10 mouse cellular contexts compared by ENCODE assay signal in the genomic region with DNA sequence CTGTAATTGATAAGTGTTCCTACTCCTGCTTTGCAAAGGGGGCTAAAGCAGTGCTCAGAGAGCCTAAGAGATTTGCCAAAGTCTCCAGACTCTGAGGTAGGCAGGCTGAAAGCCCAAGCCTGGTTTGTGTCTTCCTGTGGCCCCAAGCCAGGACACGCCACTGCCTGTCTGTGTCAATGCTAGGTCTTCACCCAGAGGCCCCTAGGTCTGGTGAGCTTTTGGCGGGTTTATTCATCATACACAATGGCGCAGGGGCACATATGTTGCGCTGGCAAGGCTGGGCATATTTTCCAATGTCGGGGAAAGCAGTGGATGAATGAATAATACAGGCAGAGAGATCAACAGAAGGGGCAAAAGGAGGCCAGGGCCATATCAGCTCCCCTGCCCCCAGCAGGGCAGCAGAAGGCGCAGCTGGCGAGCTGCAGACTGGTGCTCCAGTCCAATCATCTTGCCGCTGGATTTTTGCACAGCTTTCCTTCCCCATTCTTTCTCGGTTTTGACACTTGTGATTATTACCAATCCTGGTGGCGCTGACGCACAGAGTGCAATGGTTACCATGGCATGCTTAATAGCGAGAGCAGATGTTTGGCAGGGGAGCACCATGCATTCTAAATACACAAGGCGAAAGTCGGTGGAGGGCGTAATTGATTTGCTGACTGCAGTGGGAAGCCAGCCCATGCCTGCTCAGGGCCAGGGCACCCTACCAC. TPM values are rescaled to one million over a fixed set of nuclear protein-coding genes. Genes with fewer than 3 reads are reported as not detected.
A peak's percentile ranks its signal among the peaks of the same experiment; 100 is the strongest.
DNase-seq lines count a peak whose midpoint lies in the region; ATAC-seq lines count a peak whose summit lies in the region.
"Had no signal": no experiment of that assay in that cellular context is flagged by ENCODE, and none has a peak within 500 bp of the region (broad histone marks: within the 10 kb centered on the region; RNA-seq: fewer than 3 reads in every experiment).

No protein-coding gene starts in this region.

- no peaks in the 10 kb centered on the region for H3K27me3 ChIP-seq in kidney, embryonic 16.5 days (ENCODE audit: insufficient read depth, low read length)
- no peaks in the 10 kb centered on the region for H3K27me3 ChIP-seq in forebrain, embryonic 10.5 days (ENCODE audit: poor library complexity, severe bottlenecking)
- H3K27me3 ChIP-seq: heart, embryonic 13.5 days; limb, embryonic 12.5 days had no signal

- H3K9me3 ChIP-seq in kidney, embryonic 16.5 days (ENCODE audit: low read length), result no peaks in the 10 kb centered on the region
- H3K9me3 ChIP-seq in forebrain, embryonic 10.5 days, result no peaks in the 10 kb centered on the region
- H3K9me3 ChIP-seq: heart, embryonic 13.5 days; limb, embryonic 12.5 days had no signal

- H3K9ac ChIP-seq in kidney, embryonic 16.5 days (replicated peaks; ENCODE audit: low read length), result no peak overlapping the region
- H3K9ac ChIP-seq: heart, embryonic 13.5 days; limb, embryonic 12.5 days had no signal

- no peak overlapping the region for H3K4me3 ChIP-seq in kidney, embryonic 16.5 days (ENCODE audit: low read length)
- H3K4me3 ChIP-seq in forebrain, embryonic 10.5 days, result no peak overlapping the region
- H3K4me3 ChIP-seq: heart, embryonic 13.5 days; limb, embryonic 12.5 days had no signal

- DNase-seq in kidney, adult 11 months, result no peak
- DNase-seq in forebrain, embryonic 10.5 days (ENCODE audit: extremely low spot score, low spot score), result no peak
- peak; percentile 41 to 58 for DNase-seq in layer of hippocampus, postnatal 14 days (ENCODE audit: low spot score in 2 of 2)
- DNase-seq in retina, embryonic 14.5 days (ENCODE audit: low spot score), result peak; percentile 28
- DNase-seq in ovary, postnatal 36 days (ENCODE audit: low spot score), result no peak
- DNase-seq in frontal cortex, postnatal 25 days (ENCODE audit: low spot score in 2 of 2), result no peak
- no peak for DNase-seq in T-cell, adult 2 months (ENCODE audit: low spot score)

- no peak overlapping the region for H3K27ac ChIP-seq in kidney, embryonic 16.5 days (ENCODE audit: low read length)
- peak overlapping the region; percentile 35; the same call in 1 of the 2 replicates for H3K27ac ChIP-seq in forebrain, embryonic 10.5 days
- H3K27ac ChIP-seq: heart, embryonic 13.5 days; limb, embryonic 12.5 days had no signal

- no peaks in the 10 kb centered on the region for H3K36me3 ChIP-seq in kidney, embryonic 16.5 days (ENCODE audit: insufficient read depth, low read length)
- no peaks in the 10 kb centered on the region for H3K36me3 ChIP-seq in forebrain, embryonic 10.5 days (replicated peaks)
- H3K36me3 ChIP-seq: heart, embryonic 13.5 days; limb, embryonic 12.5 days had no signal

- H3K4me2 ChIP-seq in kidney, embryonic 16.5 days (replicated peaks; ENCODE audit: low read depth, low read length), result no peak overlapping the region

- peak; percentile 46; the same call in 1 of the 2 replicates for ATAC-seq in kidney, embryonic 16.5 days (ENCODE audit: low FRiP score, low TSS enrichment)

- WGBS in kidney, embryonic 16.5 days, result 81% methylated on average over 15 of the region's 15 CpGs
- 88% methylated on average over 15 of the region's 15 CpGs for WGBS in forebrain, embryonic 10.5 days

- H3K4me1 ChIP-seq in kidney, embryonic 16.5 days (ENCODE audit: insufficient read depth, low read length), result no peaks in the 10 kb centered on the region
- peaks cover 17% of the 10 kb centered on the region for H3K4me1 ChIP-seq in forebrain, embryonic 10.5 days

RNA-seq across cellular contexts. Expression of gene Cyp2j5, which starts 33.7 kb away (rescaled TPM):
- polyA plus RNA-seq in kidney, embryonic 16.5 days (2015; fragmentation: Nextera tagmentation; extraction: Ambion mirVana), result 19.8 and 28.2 TPM in 2 replicates
- polyA plus RNA-seq in forebrain, embryonic 10.5 days (2016; fragmentation: Nextera tagmentation; extraction: Ambion mirVana), result not detected in 2 replicates
- not detected for total RNA-seq in layer of hippocampus, postnatal 14 days (2021)
- polyA plus RNA-seq: heart, embryonic 13.5 days; limb, embryonic 12.5 days had no signal

Comparison
In these comparisons a context has a peak if more than half of its experiments do, and no peak if none do; other contexts are left out.
1. DNase-seq: peak in layer of hippocampus, postnatal 14 days (2 of 2) and retina, embryonic 14.5 days (single experiment); none in kidney, adult 11 months (single experiment), forebrain, embryonic 10.5 days (single experiment), ovary, postnatal 36 days (single experiment), frontal cortex, postnatal 25 days (0 of 2) and T-cell, adult 2 months (single experiment).
2. RNA of gene Cyp2j5, which starts 33.7 kb away (polyA plus RNA-seq): 19.8 to 28.2 TPM in kidney, embryonic 16.5 days; not detected in forebrain, embryonic 10.5 days; every median in the first group is over 10 times any median in the second.